Mouse (Mus musculus) cerebellum, adult 2 months (tissue): Measurements from ENCODE around the gene Cacng2.

Experiments used
- CTCF ChIP-seq: fragments of 200-500 bp; IDR thresholded peaks from 2 replicates; pipeline ENCODE4 v1.5.1; 2011; ENCODE audit warnings: low read depth, mild to moderate bottlenecking, control low read depth, low read length, moderate library complexity, borderline replicate concordance; ENCODE audit not compliant: insufficient read depth
- POLR2A ChIP-seq: fragments of 200-500 bp; IDR thresholded peaks from 2 replicates; pipeline ENCODE4 v1.6.1; 2011; ENCODE audit warnings: low read length, control low read depth, borderline replicate concordance; ENCODE audit not compliant: insufficient read depth

DNA sequence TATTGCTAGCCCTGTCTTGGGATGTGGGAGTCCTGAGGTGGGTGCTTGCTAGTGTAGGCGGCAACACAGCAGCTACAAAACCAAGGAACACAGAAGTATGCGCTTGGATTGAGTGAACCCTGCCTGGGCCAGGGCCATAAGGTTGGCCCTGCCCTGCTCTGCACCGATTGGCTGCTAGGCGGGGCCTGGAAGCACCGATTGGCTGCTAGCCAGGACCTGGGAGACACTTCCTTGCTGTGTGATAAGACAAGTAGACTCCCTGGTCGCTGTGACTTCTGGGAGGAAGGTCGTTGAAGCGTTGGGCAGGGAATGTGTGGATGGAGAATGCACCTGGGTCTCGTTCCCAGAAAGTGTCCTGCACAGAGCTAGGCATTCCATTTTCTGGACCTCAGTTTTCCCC lies 115.9 kb downstream of the Cacng2 start:
- TF ChIP-seq CTCF (no peak), POLR2A (no peak)
